Comparison of ENCODE assay signal across 24 mouse cellular contexts in the genomic region with DNA sequence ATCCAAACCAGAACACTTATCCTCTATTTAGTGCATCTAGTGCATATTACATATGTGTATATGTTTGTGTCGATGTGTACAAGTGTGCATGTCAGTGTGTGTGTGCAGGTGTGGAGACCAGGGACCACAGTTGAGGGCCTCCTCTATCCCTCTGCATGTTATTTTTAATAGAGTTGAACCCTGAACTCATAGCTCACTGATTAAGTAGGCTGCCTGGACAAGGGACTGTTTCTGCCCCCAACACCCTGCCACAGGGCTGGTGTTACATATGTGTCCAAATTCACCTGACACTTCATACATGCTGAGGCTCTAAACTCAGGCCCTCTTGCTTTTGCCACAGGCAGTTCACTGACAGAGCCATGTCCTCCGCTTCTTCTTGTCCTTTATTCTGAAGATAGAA.
DNase-seq lines count a peak whose midpoint lies in the region; ATAC-seq and TF ChIP-seq lines count a peak whose summit lies in the region.
"Had no signal": no experiment of that assay in that cellular context is flagged by ENCODE, and none has a peak within 500 bp of the region (broad histone marks: within the 10 kb centered on the region; RNA-seq: fewer than 3 reads in every experiment).

No protein-coding gene starts in this region.

- no peak overlapping the region for H3K4me2 ChIP-seq in kidney, embryonic 16.5 days (replicated peaks; ENCODE audit: low read depth, low read length)
- no peak overlapping the region for H3K4me2 ChIP-seq in kidney, embryonic 14.5 days (replicated peaks; ENCODE audit: low read depth, low read length)
- no peak overlapping the region for H3K4me2 ChIP-seq in midbrain, postnatal 0 days (ENCODE audit: low read depth, low read length, poor library complexity, severe bottlenecking)
- H3K4me2 ChIP-seq: forebrain, embryonic 13.5 days; heart, embryonic 11.5 days; hindbrain, embryonic 12.5 days; hindbrain, embryonic 15.5 days had no signal

- ATAC-seq in kidney, embryonic 16.5 days (ENCODE audit: low FRiP score, low TSS enrichment) = peak; percentile 59; the same call in 1 of the 2 replicates
- ATAC-seq in kidney, embryonic 14.5 days (ENCODE audit: low FRiP score, low TSS enrichment) = no peak
- no peak for ATAC-seq in midbrain, postnatal 0 days (ENCODE audit: low FRiP score)
- ATAC-seq: forebrain, embryonic 13.5 days; forebrain, embryonic 16.5 days; Patski had no signal

- DNase-seq in kidney, adult 2 months = peak; percentile 65
- no peak for DNase-seq in kidney, adult 18-20 months
- no peak for DNase-seq in midbrain, embryonic 10.5 days (ENCODE audit: low spot score)
- DNase-seq in midbrain, postnatal 0 days (ENCODE audit: low spot score) = no peak
- DNase-seq: adrenal gland, postnatal 10 days; adrenal gland, postnatal 36 days; B cell, adult 2 months; cerebellum, adult 18-20 months; cerebellum, adult 9-10 months; cerebellum, postnatal 14 days; gastrocnemius, adult 2 months; gastrocnemius, postnatal 14 days; heart, adult 11 months had no signal

- WGBS in kidney, adult 2 months = 84% methylated on average over 2 of the region's 2 CpGs
- WGBS in kidney, embryonic 16.5 days = 94% methylated on average over 2 of the region's 2 CpGs
- WGBS in kidney, embryonic 14.5 days = 93% methylated on average over 2 of the region's 2 CpGs
- WGBS in midbrain, embryonic 10.5 days = 98% methylated on average over 2 of the region's 2 CpGs
- WGBS in midbrain, postnatal 0 days = 97% methylated on average over 2 of the region's 2 CpGs

- H3K4me3 ChIP-seq in kidney, adult 2 months (ENCODE audit: insufficient read depth, low read depth, low read length) = no peak overlapping the region
- no peak overlapping the region for H3K4me3 ChIP-seq in kidney, embryonic 16.5 days (ENCODE audit: low read length)
- no peak overlapping the region for H3K4me3 ChIP-seq in kidney, embryonic 14.5 days (ENCODE audit: low read length)
- H3K4me3 ChIP-seq in midbrain, embryonic 10.5 days = no peak overlapping the region
- no peak overlapping the region for H3K4me3 ChIP-seq in midbrain, postnatal 0 days (ENCODE audit: low read depth, low read length)
- H3K4me3 ChIP-seq: forebrain, embryonic 10.5 days; forebrain, embryonic 13.5 days; gastrocnemius, adult 2 months; hindbrain, embryonic 12.5 days; hindbrain, embryonic 15.5 days had no signal

- H3K27ac ChIP-seq in kidney, adult 2 months (ENCODE audit: insufficient read depth, low read depth, low read length) = peak overlapping the region; percentile 76
- no peak overlapping the region for H3K27ac ChIP-seq in kidney, embryonic 16.5 days (ENCODE audit: low read length)
- no peak overlapping the region for H3K27ac ChIP-seq in kidney, embryonic 14.5 days (ENCODE audit: low read depth, low read length)
- H3K27ac ChIP-seq in midbrain, embryonic 10.5 days (replicated peaks) = peak overlapping the region; percentile 33; the same call in 1 of the 2 replicates
- no peak overlapping the region for H3K27ac ChIP-seq in midbrain, postnatal 0 days (ENCODE audit: low read depth, low read length)
- H3K27ac ChIP-seq: forebrain, embryonic 10.5 days; forebrain, embryonic 13.5 days; gastrocnemius, adult 2 months; hindbrain, embryonic 12.5 days; hindbrain, embryonic 15.5 days had no signal

- H3K9me3 ChIP-seq in kidney, embryonic 16.5 days (ENCODE audit: low read length) = no peaks in the 10 kb centered on the region; the same call in 1 of the 2 replicates
- H3K9me3 ChIP-seq in kidney, embryonic 14.5 days (ENCODE audit: control insufficient read depth, low read length) = no peaks in the 10 kb centered on the region
- H3K9me3 ChIP-seq in midbrain, embryonic 10.5 days (replicated peaks) = no peaks in the 10 kb centered on the region; the same call in 1 of the 2 replicates
- no peaks in the 10 kb centered on the region for H3K9me3 ChIP-seq in midbrain, postnatal 0 days (ENCODE audit: low read length)
- H3K9me3 ChIP-seq: forebrain, embryonic 13.5 days; hindbrain, embryonic 12.5 days; hindbrain, embryonic 15.5 days had no signal

- peaks cover 18% of the 10 kb centered on the region; the same call in 1 of the 2 replicates for H3K4me1 ChIP-seq in kidney, adult 2 months (ENCODE audit: control insufficient read depth, insufficient read depth, low read length)
- no peaks in the 10 kb centered on the region for H3K4me1 ChIP-seq in kidney, embryonic 16.5 days (ENCODE audit: insufficient read depth, low read length)
- no peaks in the 10 kb centered on the region for H3K4me1 ChIP-seq in kidney, embryonic 14.5 days (ENCODE audit: control insufficient read depth, insufficient read depth, low read length)
- peaks cover 23% of the 10 kb centered on the region for H3K4me1 ChIP-seq in midbrain, embryonic 10.5 days
- H3K4me1 ChIP-seq in midbrain, postnatal 0 days (ENCODE audit: insufficient read depth, low read length) = no peaks in the 10 kb centered on the region
- H3K4me1 ChIP-seq: hindbrain, embryonic 12.5 days; hindbrain, embryonic 15.5 days had no signal

- TF ChIP-seq CTCF in kidney, adult 2 months (conservative IDR thresholded peaks at IDR 0.05; ENCODE audit: insufficient read depth, insufficient read length, low read depth, low read length) = no peak
- no peak for TF ChIP-seq CTCF in midbrain, postnatal 0 days (IDR thresholded peaks at IDR 0.05)

- no peaks in the 10 kb centered on the region for H3K27me3 ChIP-seq in kidney, adult 2 months (replicated peaks; ENCODE audit: control insufficient read depth, insufficient read depth, low read length)
- H3K27me3 ChIP-seq in kidney, embryonic 16.5 days (ENCODE audit: insufficient read depth, low read length) = no peaks in the 10 kb centered on the region
- H3K27me3 ChIP-seq in kidney, embryonic 14.5 days (ENCODE audit: control insufficient read depth, insufficient read depth, low read length) = no peaks in the 10 kb centered on the region
- H3K27me3 ChIP-seq in midbrain, embryonic 10.5 days (ENCODE audit: low read depth, poor library complexity, severe bottlenecking) = no peaks in the 10 kb centered on the region
- no peaks in the 10 kb centered on the region for H3K27me3 ChIP-seq in midbrain, postnatal 0 days (ENCODE audit: insufficient read depth, low read length)
- H3K27me3 ChIP-seq: CH12.LX; forebrain, embryonic 13.5 days; hindbrain, embryonic 12.5 days; hindbrain, embryonic 15.5 days; Patski had no signal

- H3K9ac ChIP-seq in kidney, embryonic 16.5 days (replicated peaks; ENCODE audit: low read length) = no peak overlapping the region
- no peak overlapping the region for H3K9ac ChIP-seq in kidney, embryonic 14.5 days (ENCODE audit: low read depth, low read length)
- no peak overlapping the region for H3K9ac ChIP-seq in midbrain, postnatal 0 days (replicated peaks; ENCODE audit: low read length, poor library complexity, severe bottlenecking)
- H3K9ac ChIP-seq: forebrain, embryonic 13.5 days; hindbrain, embryonic 12.5 days; hindbrain, embryonic 15.5 days had no signal

- no peaks in the 10 kb centered on the region for H3K36me3 ChIP-seq in kidney, adult 2 months (ENCODE audit: control insufficient read depth, insufficient read depth, low read length)
- 0 out of 2 replicates have a peak, but pooled peaks cover 1% of the 10 kb centered on the region for H3K36me3 ChIP-seq in kidney, embryonic 16.5 days (ENCODE audit: insufficient read depth, low read length)
- no peaks in the 10 kb centered on the region for H3K36me3 ChIP-seq in kidney, embryonic 14.5 days (ENCODE audit: control insufficient read depth, insufficient read depth, low read length)
- peaks cover 15% of the 10 kb centered on the region for H3K36me3 ChIP-seq in midbrain, embryonic 10.5 days
- H3K36me3 ChIP-seq in midbrain, postnatal 0 days (ENCODE audit: insufficient read depth, low read length) = no peaks in the 10 kb centered on the region
- H3K36me3 ChIP-seq: G1E had no signal

- no peak for TF ChIP-seq POLR2A in kidney, adult 2 months (IDR thresholded peaks at IDR 0.05; ENCODE audit: low read depth, low read length)

Comparison
In these comparisons a context has a peak if more than half of its experiments do, and no peak if none do; other contexts are left out.
1. H3K27ac ChIP-seq: peak in kidney, adult 2 months (single experiment) and midbrain, embryonic 10.5 days (single experiment); none in kidney, embryonic 16.5 days (single experiment), kidney, embryonic 14.5 days (single experiment) and midbrain, postnatal 0 days (single experiment).